Mouse (Mus musculus) ES-Bruce4 (cell line): Measurements from ENCODE around the gene Wdr35.

Experiments
- CTCF ChIP-seq: IDR thresholded peaks from one replicate; pipeline ENCODE4 v1.8.1; 2011; ENCODE audit warnings: low read depth, low read length
- POLR2A ChIP-seq: IDR thresholded peaks from one replicate; pipeline ENCODE4 v1.8.1; 2011; ENCODE audit warnings: low read length; ENCODE audit not compliant: insufficient read depth

DNA sequence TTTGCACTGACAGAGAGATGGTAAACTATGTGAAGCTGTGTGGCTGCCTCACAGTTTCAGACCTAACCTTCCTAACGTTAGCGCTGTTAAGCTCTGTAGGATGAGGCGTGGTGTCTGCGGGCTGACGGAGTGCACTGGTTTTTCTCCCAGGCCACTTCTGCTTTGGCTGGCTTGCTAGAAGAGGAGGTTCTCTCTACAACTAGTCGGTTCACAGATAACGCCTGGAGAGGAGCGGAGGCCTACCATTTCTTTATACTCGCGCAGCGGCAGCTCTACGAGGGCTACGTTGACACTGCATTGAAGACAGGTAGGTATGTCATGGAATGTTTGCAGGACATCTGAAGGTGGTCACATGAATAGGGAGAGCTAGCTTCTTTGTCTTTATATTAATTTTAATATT lies 51.0 kb downstream of the Wdr35 start:
- TF ChIP-seq POLR2A, result no peak
- no peak for TF ChIP-seq CTCF
